Mouse (Mus musculus): ENCODE results near the gene Gpi1.

- TF ChIP-seq ZNF384 (IDR thresholded peaks at IDR 0.05; ENCODE audit: low read depth, low read length) (no peak), HCFC1 (IDR thresholded peaks at IDR 0.05; ENCODE audit: borderline replicate concordance, insufficient read depth, low read length) (no peak), CHD2 (IDR thresholded peaks at IDR 0.05; ENCODE audit: low read depth, low read length) (no peak), MAFK (IDR thresholded peaks at IDR 0.05; ENCODE audit: insufficient read depth, low read depth, low read length) (no peak), ZC3H11A (IDR thresholded peaks at IDR 0.05; ENCODE audit: borderline replicate concordance, low read depth, low read length) (no peak)
Observed at GRCm38 (mm10) chr7:34159167-34159566, 71.0 kb downstream of the Gpi1 start.
